Mouse (Mus musculus) cerebellum, postnatal 25 days (tissue): ENCODE measurements around the gene Slit3.

Experiments
- DNase-seq, 2 experiments: peaks; one replicate each; pipeline ENCODE4 v3.0.0; 2021; ENCODE audit warnings: mixed read lengths in 2 of 2

Slit3 gene

GRCm38 (mm10) chr11:35125108-35125490, 4.1 kb downstream of the Slit3 start:
- no peak for DNase-seq

- no peak for DNase-seq
Measured at GRCm38 (mm10) chr11:35131740-35132139, 10.7 kb downstream of the Slit3 start.

GRCm38 (mm10) chr11:35136625-35137024, 15.6 kb downstream of the Slit3 start:
- no peak for DNase-seq

DNA sequence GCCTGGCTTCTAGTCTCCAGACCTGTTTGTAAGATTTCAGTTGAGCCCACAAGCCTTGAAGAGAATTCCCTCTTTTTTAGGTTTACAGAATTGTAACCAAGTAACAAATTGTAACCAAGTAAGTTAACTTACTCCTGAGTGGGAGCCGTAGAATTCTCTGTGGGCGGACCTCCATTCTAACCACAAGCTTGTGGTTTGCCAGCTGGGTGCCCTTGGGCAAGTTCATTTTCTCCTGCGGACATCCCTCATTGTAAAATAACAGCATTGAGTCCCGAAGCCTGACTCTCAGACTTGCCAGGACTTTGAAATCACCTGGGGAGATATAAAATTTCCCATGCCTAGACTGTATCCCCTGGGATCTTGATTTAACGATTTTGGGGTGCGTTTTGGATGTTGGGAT, 19.1 kb downstream of the Slit3 start:
- no peak for DNase-seq

DNA sequence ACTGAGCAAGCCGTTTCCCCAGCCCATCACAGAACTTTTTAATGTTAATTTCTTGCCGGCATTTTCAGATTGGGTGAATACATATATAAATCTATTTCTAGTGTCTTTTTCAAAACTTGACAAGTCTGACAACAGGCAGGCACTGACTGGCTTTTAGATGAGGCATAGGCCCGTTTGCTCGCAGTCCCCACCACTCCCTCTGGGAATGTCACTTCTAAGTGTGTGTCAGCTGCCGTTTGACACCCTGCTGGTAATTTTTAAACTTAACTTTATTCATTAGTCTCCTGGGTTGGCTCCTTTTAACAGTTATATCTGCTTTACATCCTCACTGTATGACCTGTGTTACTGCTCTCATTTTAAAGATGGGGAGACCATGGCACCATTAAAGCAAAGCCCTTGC, 21.2 kb downstream of the Slit3 start:
- no peak for DNase-seq

- peak; percentile 59 to 74 for DNase-seq
Measured at GRCm38 (mm10) chr11:35142698-35143360, 21.8 kb downstream of the Slit3 start.

GRCm38 (mm10) chr11:35147818-35148445, 26.9 kb downstream of the Slit3 start:
- no peak for DNase-seq

DNA sequence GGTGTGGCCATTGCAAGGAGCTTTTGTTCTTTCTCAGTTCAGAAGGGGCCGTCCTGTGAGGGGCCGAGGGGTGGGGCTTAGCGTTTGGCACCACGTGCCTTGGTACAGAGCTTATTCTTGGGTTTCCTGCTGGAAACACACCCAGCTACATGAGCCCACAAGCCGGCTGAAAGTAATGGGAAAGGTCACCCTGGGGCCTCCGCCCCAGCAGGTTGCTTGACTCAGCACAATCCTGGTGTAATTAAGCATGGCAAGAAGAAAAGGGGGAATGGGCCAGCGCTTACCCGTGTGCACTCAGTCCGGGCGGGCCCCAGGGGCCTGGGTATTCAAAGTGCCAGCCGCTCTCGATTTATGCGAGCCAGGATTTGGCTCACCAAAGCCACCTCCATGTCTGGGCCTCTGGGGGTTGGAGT, 30.5 kb downstream of the Slit3 start:
- DNase-seq: no peak

DNA sequence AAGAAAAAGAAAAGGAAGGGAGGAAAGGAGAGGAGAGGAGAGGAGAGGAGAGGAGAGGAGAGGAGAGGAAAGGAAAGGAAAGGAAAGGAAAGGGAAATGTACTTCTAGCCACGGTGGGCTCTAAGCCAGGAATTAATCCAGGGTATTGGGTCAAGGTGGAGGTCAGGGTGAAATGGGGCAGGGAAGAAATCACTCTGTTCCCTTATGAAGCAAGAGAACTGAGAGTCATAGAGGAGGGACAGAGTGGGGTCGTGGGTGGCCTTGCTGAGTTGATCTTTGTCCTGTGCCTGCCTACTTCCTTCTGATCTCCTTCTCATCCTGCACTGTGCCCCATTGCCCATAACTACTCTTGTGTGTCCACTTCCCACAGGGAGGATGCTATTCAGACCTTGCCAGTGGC, 31.9 kb downstream of the Slit3 start:
- no peak for DNase-seq

DNA sequence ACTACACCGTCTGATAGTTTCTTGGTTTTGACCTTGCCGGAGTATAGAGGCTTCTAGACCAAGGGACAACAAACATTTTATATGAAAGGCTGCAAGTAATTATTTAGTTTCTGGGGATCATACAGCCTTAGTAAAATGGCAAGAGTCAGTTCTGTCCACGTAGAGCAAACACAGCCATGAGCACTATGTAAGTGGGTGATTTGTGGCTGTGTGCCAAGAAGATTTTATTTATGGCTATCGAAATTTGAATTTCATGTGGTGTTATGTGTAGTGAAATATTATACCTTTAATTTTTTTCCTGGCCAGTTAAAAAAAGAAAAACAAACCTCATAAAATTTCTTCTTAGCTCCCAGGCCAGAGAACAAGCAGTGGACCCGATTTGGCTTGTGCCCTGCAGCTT, 33.4 kb downstream of the Slit3 start:
- no peak for DNase-seq

DNA sequence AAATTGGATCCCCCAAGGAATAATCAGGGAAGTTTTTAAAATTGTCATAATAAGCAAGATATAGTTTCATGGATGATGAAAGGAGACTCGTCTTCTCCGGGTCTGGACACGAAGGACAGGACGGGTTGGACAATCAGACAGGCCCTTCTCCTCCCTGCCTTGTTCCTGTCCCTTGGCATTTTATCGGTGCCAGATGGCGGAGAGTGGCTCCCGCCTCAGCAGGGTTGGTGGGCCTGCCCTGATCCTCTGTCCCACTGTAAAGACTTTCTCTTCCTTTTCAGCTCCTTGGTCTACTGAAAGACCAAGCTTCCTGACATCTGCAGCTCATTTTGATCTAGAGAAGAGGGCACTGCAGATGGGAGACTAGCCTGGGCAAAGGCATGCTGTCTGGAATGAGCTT, 34.3 kb downstream of the Slit3 start:
- DNase-seq: peak; percentile 73 to 78

GRCm38 (mm10) chr11:35156676-35157075, 35.7 kb downstream of the Slit3 start:
- DNase-seq: no peak

DNA sequence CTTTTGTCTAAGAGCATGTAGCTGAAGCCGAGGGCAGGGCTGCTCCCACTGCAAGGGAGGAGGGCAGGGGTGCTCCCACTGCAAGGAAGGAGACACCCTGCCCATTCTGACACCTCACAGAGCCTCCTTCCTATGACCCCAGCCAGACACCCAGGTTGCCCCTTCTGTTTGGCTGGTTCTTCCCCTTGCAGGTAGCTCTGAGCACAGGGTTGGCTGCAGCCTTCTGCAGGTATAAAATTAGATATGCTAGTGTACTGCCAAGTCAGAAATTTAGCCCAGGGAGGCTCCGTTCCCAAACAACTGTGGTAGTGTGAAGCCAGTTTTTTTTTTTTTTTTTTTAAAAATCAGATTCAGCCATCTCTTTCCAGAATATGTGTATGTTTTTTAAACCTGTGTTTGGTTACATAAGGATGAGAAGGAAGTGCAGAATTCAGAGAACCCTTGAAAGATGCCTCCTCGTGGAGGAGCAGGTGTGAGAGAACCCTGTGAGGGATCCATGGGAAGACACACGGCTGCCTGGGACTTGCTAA, 39.7 kb downstream of the Slit3 start:
- DNase-seq: peak; percentile 62 to 63

- DNase-seq: no peak
Measured at GRCm38 (mm10) chr11:35163396-35163795, 42.4 kb downstream of the Slit3 start.

DNA sequence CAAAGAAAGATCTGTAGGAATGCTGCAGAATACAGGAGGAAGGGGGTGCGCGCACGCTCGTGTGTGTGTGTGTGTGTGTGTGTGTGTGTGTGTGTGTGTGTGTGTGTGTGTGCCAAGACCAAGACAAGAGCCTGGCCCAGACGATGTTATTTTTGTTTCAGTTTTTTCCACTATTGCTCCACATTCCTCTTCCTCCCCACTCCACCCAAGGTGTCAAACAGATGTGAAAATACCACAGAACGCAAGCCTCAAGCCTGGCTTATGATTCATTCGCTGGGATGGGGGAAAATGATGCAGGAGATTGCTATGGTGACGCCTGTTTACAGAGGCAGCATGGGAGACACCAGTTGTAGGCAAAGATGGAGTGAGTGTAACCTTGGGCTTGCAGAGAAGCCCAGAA, 46.2 kb downstream of the Slit3 start:
- no peak for DNase-seq

GRCm38 (mm10) chr11:35171505-35171904, 50.5 kb downstream of the Slit3 start:
- DNase-seq: no peak

GRCm38 (mm10) chr11:35177564-35177963, 56.5 kb downstream of the Slit3 start:
- no peak for DNase-seq

DNA sequence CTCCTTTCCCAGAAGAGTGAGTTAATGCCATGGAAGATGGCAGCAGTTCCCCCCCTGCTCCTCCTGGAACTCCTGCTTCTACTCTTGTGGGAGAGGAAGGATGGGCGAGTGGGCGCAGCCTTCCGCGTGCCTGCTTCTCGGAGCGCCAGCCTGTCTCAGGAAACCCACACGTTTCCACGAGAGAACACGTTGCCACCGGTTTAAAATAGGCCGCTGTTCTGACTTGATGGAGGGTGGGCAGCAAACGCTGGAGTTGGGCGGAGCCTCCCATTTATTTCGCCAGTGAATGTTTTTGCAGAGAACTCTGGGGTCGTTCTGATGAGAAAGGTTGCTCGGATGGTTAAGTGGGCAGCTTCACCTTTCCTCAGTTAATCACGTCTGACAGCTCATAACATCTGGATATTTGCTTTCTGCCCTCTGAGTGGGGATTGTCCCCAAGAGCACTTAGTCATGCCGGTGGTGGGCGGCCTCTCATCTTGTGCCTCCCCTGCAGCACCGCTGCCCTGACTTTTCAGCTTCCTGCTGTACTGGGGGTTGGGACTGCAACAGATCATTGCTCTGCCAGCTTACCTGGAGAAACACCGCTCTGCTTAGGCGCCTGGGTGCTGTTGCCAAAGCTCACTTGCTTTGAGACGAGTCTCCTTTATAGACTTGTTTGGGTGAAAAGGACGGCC, 57.3 kb downstream of the Slit3 start:
- no peak for DNase-seq

DNA sequence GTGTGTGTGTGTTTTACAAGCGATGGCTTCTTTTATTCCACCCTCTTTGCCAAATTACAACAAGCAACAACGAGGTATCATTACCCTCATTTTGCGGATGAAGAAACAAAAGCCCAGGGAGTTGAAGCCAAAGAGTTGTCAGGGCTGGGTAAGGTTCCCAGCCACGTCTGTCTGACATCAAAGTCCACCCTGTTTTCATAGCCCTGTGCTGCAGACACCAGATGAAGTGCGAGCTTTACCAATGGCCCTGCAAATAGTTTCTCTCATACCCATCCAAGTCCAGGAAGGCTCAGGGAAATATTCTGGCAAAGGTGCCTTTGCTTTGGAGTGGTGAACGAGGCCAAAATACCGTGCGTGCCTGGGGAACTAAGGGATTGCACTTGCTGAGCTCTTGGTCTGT, 58.3 kb downstream of the Slit3 start:
- no peak for DNase-seq

DNA sequence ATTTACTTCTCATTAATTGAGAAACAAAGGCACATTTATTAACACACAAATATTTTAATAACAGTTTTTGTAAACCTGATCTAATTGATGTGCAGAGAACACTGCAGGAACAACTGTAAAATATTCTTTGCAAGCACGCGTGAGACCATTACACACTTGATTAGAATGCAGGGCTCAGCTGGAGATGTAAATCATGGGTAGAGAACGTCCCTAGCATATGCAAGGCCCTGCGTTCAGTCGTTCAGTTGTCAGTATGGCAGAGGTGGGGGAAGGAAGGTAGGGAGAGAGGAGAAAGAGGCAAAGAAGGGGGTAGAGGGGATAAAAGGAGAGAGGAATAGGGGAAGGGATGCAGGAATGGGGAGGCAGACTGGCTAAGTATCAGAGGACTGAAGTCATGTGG, 61.9 kb downstream of the Slit3 start:
- no peak for DNase-seq

GRCm38 (mm10) chr11:35194826-35195225, 73.8 kb downstream of the Slit3 start:
- DNase-seq: no peak

DNA sequence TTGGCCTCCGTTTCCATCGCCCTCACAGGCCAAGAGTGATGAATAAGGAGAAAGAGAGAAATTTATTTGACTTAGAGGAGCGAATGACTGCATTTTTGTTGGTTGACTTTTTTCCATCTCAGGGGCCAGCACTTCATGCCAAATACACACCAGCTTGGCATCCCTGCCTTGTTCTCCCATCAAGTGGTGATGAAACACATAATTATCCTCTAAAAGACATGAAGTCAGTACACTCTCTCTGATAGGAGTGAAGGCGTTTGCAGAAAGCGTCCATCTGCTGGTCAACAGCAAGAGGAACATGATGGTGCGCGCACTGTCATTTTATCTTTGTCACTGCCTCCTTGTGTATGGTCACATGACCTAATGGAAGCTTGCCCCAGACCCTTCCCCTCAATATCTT, 75.8 kb downstream of the Slit3 start:
- DNase-seq: peak; percentile 27 to 32

DNA sequence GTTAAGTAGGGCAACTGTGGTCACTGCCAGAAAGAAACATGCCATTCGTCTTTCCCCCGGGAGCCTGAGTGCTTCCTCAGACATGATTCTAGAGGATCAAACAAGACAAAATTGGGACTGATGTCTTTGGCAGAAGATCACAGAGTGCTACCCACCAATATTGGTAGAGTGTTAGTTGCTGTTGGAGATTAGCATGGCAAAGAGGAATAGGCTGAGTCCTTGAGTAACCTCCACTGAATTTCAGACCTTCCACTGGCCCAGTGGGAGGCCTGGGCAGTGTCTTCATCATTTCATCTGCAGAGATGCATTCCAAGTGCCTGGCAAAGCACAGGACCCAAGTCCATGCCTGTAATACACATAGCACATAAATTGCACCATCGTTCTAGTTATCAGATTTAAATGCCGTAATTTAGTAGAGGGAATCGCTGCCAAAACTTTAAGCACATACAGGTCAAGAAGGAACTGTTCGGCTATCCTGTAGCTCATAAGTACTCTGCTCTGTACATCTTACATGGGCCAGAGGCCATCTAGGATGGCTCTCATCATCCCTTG, 77.6 kb downstream of the Slit3 start:
- DNase-seq: peak in 1 of 2 experiments; percentile 29

GRCm38 (mm10) chr11:35202332-35202731, 81.3 kb downstream of the Slit3 start:
- DNase-seq: no peak
